Mouse (Mus musculus): ENCODE data around the gene Tln2. TPM values are rescaled to one million over a fixed set of nuclear protein-coding genes. Genes with fewer than 3 reads are reported as not detected.

Tln2 gene
- polyA plus RNA-seq, 1 experiment from 2014 or later, result 66.6 TPM

GRCm38 (mm10) chr9:67270734-67271133, 288.8 kb downstream of the Tln2 start:
- no peak overlapping the region for H3K9ac ChIP-seq (replicated peaks; ENCODE audit: low read depth, low read length)
- ATAC-seq (ENCODE audit: low read depth), result no peak
- H3K27ac ChIP-seq (ENCODE audit: low read depth, low read length), result no peak overlapping the region
- H3K4me2 ChIP-seq (ENCODE audit: low read depth, low read length), result no peak overlapping the region
- H3K4me1 ChIP-seq (ENCODE audit: control insufficient read depth, insufficient read depth, low read length), result no peaks in the 10 kb centered on the region; the same call in 1 of the 2 replicates
- H3K36me3 ChIP-seq (ENCODE audit: control insufficient read depth, insufficient read depth, low read length), result no peaks in the 10 kb centered on the region
- 75% methylated on average over 7 of the region's 7 CpGs for WGBS
- H3K4me3 ChIP-seq (ENCODE audit: low read depth, low read length), result no peak overlapping the region
- no peaks in the 10 kb centered on the region for H3K27me3 ChIP-seq (ENCODE audit: control insufficient read depth, insufficient read depth, low read length)
- H3K9me3 ChIP-seq (ENCODE audit: control insufficient read depth, low read length), result no peaks in the 10 kb centered on the region

GRCm38 (mm10) chr9:67270061-67270595, 289.4 kb downstream of the Tln2 start:
- ATAC-seq (ENCODE audit: low read depth), result no peak
- 83% methylated on average over 7 of the region's 7 CpGs for WGBS
- Histone ChIP-seq H3K4me2 (ENCODE audit: low read depth, low read length) (no peak overlapping the region), H3K4me1 (ENCODE audit: control insufficient read depth, insufficient read depth, low read length) (no peaks in the 10 kb centered on the region; the same call in 1 of the 2 replicates), H3K9ac (replicated peaks; ENCODE audit: low read depth, low read length) (no peak overlapping the region), H3K27ac (ENCODE audit: low read depth, low read length) (no peak overlapping the region), H3K9me3 (ENCODE audit: control insufficient read depth, low read length) (no peaks in the 10 kb centered on the region), H3K27me3 (ENCODE audit: control insufficient read depth, insufficient read depth, low read length) (no peaks in the 10 kb centered on the region), H3K36me3 (ENCODE audit: control insufficient read depth, insufficient read depth, low read length) (no peaks in the 10 kb centered on the region), H3K4me3 (ENCODE audit: low read depth, low read length) (no peak overlapping the region)

- 92% methylated on average over 8 of the region's 8 CpGs for WGBS
Measured at GRCm38 (mm10) chr9:67267276-67267990, 292.1 kb downstream of the Tln2 start.

GRCm38 (mm10) chr9:67265513-67265912, 294.0 kb downstream of the Tln2 start:
- Histone ChIP-seq H3K27me3 (ENCODE audit: control insufficient read depth, insufficient read depth, low read length) (no peaks in the 10 kb centered on the region), H3K9me3 (ENCODE audit: control insufficient read depth, low read length) (no peaks in the 10 kb centered on the region), H3K9ac (replicated peaks; ENCODE audit: low read depth, low read length) (no peak overlapping the region), H3K27ac (ENCODE audit: low read depth, low read length) (peak overlapping the region; percentile 39; the same call in 1 of the 2 replicates), H3K4me3 (ENCODE audit: low read depth, low read length) (no peak overlapping the region), H3K36me3 (ENCODE audit: control insufficient read depth, insufficient read depth, low read length) (no peaks in the 10 kb centered on the region), H3K4me2 (ENCODE audit: low read depth, low read length) (no peak overlapping the region), H3K4me1 (ENCODE audit: control insufficient read depth, insufficient read depth, low read length) (peaks cover 5% of the 10 kb centered on the region; the same call in 1 of the 2 replicates)
- peak; percentile 72 for ATAC-seq (ENCODE audit: low read depth)
- WGBS, result 72% methylated on average over 11 of the region's 11 CpGs

More at GRCm38 (mm10) chr9:67267276-67267990, 292.1 kb downstream of the Tln2 start:
- Histone ChIP-seq H3K27me3 (ENCODE audit: control insufficient read depth, insufficient read depth, low read length) (no peaks in the 10 kb centered on the region), H3K27ac (ENCODE audit: low read depth, low read length) (no peak overlapping the region), H3K4me3 (ENCODE audit: low read depth, low read length) (no peak overlapping the region), H3K36me3 (ENCODE audit: control insufficient read depth, insufficient read depth, low read length) (no peaks in the 10 kb centered on the region), H3K9me3 (ENCODE audit: control insufficient read depth, low read length) (no peaks in the 10 kb centered on the region), H3K4me2 (ENCODE audit: low read depth, low read length) (no peak overlapping the region), H3K9ac (replicated peaks; ENCODE audit: low read depth, low read length) (no peak overlapping the region), H3K4me1 (ENCODE audit: control insufficient read depth, insufficient read depth, low read length) (no peaks in the 10 kb centered on the region; the same call in 1 of the 2 replicates)
- ATAC-seq (ENCODE audit: low read depth), result no peak

- Histone ChIP-seq H3K27ac (ENCODE audit: low read depth, low read length) (no peak overlapping the region), H3K9ac (replicated peaks; ENCODE audit: low read depth, low read length) (no peak overlapping the region), H3K9me3 (ENCODE audit: control insufficient read depth, low read length) (no peaks in the 10 kb centered on the region), H3K4me2 (ENCODE audit: low read depth, low read length) (no peak overlapping the region), H3K27me3 (ENCODE audit: control insufficient read depth, insufficient read depth, low read length) (no peaks in the 10 kb centered on the region), H3K36me3 (ENCODE audit: control insufficient read depth, insufficient read depth, low read length) (no peaks in the 10 kb centered on the region), H3K4me1 (ENCODE audit: control insufficient read depth, insufficient read depth, low read length) (peaks cover 5% of the 10 kb centered on the region; the same call in 1 of the 2 replicates), H3K4me3 (ENCODE audit: low read depth, low read length) (no peak overlapping the region)
- 56% methylated on average over 2 of the region's 2 CpGs for WGBS
- ATAC-seq (ENCODE audit: low read depth), result no peak
Measured at GRCm38 (mm10) chr9:67264896-67265295, 294.6 kb downstream of the Tln2 start.

- H3K4me2 ChIP-seq (ENCODE audit: low read depth, low read length), result no peak overlapping the region
- no peaks in the 10 kb centered on the region; the same call in 1 of the 2 replicates for H3K36me3 ChIP-seq (ENCODE audit: control insufficient read depth, insufficient read depth, low read length)
- H3K4me1 ChIP-seq (ENCODE audit: control insufficient read depth, insufficient read depth, low read length), result peaks cover 5% of the 10 kb centered on the region; the same call in 1 of the 2 replicates
- H3K9ac ChIP-seq (replicated peaks; ENCODE audit: low read depth, low read length), result no peak overlapping the region
- 22% methylated on average over 13 of the region's 13 CpGs for WGBS
- no peaks in the 10 kb centered on the region for H3K27me3 ChIP-seq (ENCODE audit: control insufficient read depth, insufficient read depth, low read length)
- no peaks in the 10 kb centered on the region for H3K9me3 ChIP-seq (ENCODE audit: control insufficient read depth, low read length)
- no peak overlapping the region for H3K27ac ChIP-seq (ENCODE audit: low read depth, low read length)
- no peak overlapping the region for H3K4me3 ChIP-seq (ENCODE audit: low read depth, low read length)
- peak; percentile 35; the same call in 1 of the 2 replicates for ATAC-seq (ENCODE audit: low read depth)
Measured at GRCm38 (mm10) chr9:67260835-67261599, 298.5 kb downstream of the Tln2 start.

GRCm38 (mm10) chr9:67250141-67250540, 309.4 kb downstream of the Tln2 start:
- H3K4me3 ChIP-seq (ENCODE audit: low read depth, low read length), result no peak overlapping the region
- no peaks in the 10 kb centered on the region for H3K27me3 ChIP-seq (ENCODE audit: control insufficient read depth, insufficient read depth, low read length)
- H3K4me2 ChIP-seq (ENCODE audit: low read depth, low read length), result no peak overlapping the region
- no peaks in the 10 kb centered on the region for H3K36me3 ChIP-seq (ENCODE audit: control insufficient read depth, insufficient read depth, low read length)
- H3K4me1 ChIP-seq (ENCODE audit: control insufficient read depth, insufficient read depth, low read length), result 0 out of 2 replicates have a peak, but pooled peaks cover 2% of the 10 kb centered on the region
- WGBS, result 68% methylated on average over 2 of the region's 2 CpGs
- no peaks in the 10 kb centered on the region for H3K9me3 ChIP-seq (ENCODE audit: control insufficient read depth, low read length)
- no peak for ATAC-seq (ENCODE audit: low read depth)
- no peak overlapping the region for H3K27ac ChIP-seq (ENCODE audit: low read depth, low read length)
- H3K9ac ChIP-seq (replicated peaks; ENCODE audit: low read depth, low read length), result no peak overlapping the region

GRCm38 (mm10) chr9:67247365-67247950, 312.0 kb downstream of the Tln2 start:
- H3K27me3 ChIP-seq (ENCODE audit: control insufficient read depth, insufficient read depth, low read length), result no peaks in the 10 kb centered on the region
- no peak overlapping the region for H3K4me2 ChIP-seq (ENCODE audit: low read depth, low read length)
- 94% methylated on average over 10 of the region's 10 CpGs for WGBS
- no peaks in the 10 kb centered on the region for H3K36me3 ChIP-seq (ENCODE audit: control insufficient read depth, insufficient read depth, low read length)
- 0 out of 2 replicates have a peak, but pooled peaks cover 2% of the 10 kb centered on the region for H3K4me1 ChIP-seq (ENCODE audit: control insufficient read depth, insufficient read depth, low read length)
- no peaks in the 10 kb centered on the region for H3K9me3 ChIP-seq (ENCODE audit: control insufficient read depth, low read length)
- no peak overlapping the region for H3K4me3 ChIP-seq (ENCODE audit: low read depth, low read length)
- no peak overlapping the region for H3K27ac ChIP-seq (ENCODE audit: low read depth, low read length)
- no peak for ATAC-seq (ENCODE audit: low read depth)
- H3K9ac ChIP-seq (replicated peaks; ENCODE audit: low read depth, low read length), result no peak overlapping the region
